Mouse (Mus musculus): Measurements from ENCODE around the gene Psmb3.

- TF ChIP-seq CTCF (IDR thresholded peaks at IDR 0.05; ENCODE audit: insufficient read depth, low read length) = no peak
- TF ChIP-seq POLR2A (IDR thresholded peaks at IDR 0.05; ENCODE audit: borderline replicate concordance, extremely low read depth, low read depth, low read length) = no peak
Observed at GRCm38 (mm10) chr11:97758125-97758524, 54.9 kb downstream of the Psmb3 start.

All from lung, adult 2 months (tissue).